Mouse (Mus musculus) telencephalon, adult 2 months (tissue): ENCODE results near the gene Trmt11.
"Not testable (repeated sequence)": the region's sequence is repeated elsewhere in the genome, so short reads cannot be mapped to it uniquely, and the experiment has no call there.

Experiments used
- DNase-seq: peaks from one replicate; pipeline ENCODE4 v3.0.0-alpha.2; 2011; ENCODE audit warnings: low read depth, low spot score

Trmt11 gene

GRCm38 (mm10) chr10:30600542-30600966, at the start of gene Trmt11:
Gene Trmt11 (minus strand): TSS chr10:30600749.
- peak; percentile 86 for DNase-seq

- no peak for DNase-seq
Observed at GRCm38 (mm10) chr10:30647681-30648080, 47.1 kb upstream of the Trmt11 start.

- DNase-seq: no peak
Observed at GRCm38 (mm10) chr10:30638216-30638615, 37.7 kb upstream of the Trmt11 start.

DNA sequence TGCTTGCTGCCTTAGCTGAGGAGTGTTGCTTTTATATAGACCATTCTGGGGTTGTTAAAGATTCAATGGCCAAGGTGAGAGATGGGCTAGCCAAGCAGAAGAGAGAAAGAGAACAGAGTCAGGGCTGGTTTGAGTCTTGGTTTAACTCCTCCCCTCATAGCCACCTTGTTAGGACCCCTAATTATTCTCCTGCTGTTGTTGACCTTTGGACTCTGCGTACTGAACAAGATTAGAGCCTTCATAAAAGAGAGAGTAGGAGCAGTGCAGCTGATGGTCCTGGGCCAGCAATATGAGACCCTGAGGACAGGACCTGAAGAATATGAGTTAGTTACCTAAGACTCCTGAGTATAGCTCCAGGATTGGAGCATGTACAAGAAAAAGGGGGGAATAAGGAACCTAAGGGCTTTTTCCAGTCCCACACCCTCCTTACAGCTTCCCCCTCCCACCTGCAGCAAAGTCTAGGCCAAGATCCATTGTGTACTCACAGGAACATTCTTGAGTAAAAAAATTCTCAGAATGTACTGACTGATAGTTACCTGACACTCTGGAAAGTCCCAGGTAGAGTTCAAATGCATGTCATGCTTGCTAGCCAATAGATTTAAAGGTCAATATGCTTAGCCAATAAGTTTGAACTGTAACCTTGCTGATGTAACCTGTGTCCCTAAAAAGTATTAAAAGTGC, 36.1 kb upstream of the Trmt11 start:
- DNase-seq: not testable (repeated sequence)

DNA sequence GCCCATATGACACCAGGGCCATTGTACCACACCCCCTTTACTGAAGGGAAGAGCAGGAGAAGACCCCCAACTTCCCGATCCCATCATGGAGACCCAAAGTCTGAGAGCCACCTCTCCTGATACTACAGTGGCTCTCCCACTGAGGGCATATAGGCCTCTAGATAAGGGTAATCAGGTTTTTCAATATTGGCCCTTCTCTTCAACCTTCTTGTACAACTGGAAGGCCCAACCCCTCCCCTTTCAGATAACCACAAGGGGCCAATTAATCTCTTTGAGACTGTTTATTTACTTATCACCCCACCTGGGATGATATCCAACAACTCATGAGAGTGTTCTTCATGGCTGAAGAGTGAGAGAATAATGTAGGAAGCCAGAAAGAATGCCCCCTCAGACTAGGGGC, 32.2 kb upstream of the Trmt11 start:
- DNase-seq: no peak

DNA sequence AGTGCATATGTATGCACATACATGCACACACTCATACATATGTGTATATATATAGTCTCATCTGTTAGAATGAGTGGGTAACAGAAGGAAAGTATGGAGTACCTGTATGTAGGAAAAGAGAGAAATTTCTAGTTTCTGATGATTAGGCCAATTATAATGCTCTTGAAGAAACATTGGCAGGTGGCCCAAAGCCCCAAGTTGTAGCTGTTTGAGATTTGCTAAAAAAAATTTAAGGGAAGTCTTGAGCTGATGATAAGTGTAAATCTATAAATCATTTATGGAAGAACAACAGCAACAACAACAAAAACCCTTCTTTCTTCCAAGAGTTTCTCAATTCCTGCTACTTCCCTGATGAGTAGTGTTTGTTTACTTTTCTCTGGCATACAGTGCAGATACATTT, 29.4 kb upstream of the Trmt11 start:
- no peak for DNase-seq

- no peak for DNase-seq
Observed at GRCm38 (mm10) chr10:30629513-30629912, 29.0 kb upstream of the Trmt11 start, which contains the start of gene Hint3. Gene Hint3 (minus strand): TSS chr10:30629632.

- not testable (repeated sequence) for DNase-seq
Observed at GRCm38 (mm10) chr10:30628444-30628843, 27.9 kb upstream of the Trmt11 start.

DNA sequence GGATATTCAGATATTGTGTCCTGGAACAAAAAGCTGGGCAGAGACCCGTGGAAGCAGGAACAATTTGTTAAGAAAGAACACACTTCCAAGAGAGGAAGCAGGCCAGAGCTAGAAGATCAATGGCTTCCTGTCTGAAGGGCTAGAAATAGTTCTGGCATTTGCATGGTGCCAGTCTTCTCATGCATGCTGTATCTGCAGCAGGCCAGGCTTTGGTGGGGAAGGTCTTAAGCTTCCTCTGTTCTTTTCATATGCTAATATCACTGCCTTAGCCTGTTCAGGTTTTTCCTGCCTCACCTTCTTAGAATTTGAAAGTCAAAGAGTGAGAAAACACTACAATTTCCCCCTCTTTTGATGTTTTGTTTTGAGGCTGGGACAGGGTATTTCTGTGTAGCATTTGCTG, 27.0 kb upstream of the Trmt11 start:
- DNase-seq: no peak

DNA sequence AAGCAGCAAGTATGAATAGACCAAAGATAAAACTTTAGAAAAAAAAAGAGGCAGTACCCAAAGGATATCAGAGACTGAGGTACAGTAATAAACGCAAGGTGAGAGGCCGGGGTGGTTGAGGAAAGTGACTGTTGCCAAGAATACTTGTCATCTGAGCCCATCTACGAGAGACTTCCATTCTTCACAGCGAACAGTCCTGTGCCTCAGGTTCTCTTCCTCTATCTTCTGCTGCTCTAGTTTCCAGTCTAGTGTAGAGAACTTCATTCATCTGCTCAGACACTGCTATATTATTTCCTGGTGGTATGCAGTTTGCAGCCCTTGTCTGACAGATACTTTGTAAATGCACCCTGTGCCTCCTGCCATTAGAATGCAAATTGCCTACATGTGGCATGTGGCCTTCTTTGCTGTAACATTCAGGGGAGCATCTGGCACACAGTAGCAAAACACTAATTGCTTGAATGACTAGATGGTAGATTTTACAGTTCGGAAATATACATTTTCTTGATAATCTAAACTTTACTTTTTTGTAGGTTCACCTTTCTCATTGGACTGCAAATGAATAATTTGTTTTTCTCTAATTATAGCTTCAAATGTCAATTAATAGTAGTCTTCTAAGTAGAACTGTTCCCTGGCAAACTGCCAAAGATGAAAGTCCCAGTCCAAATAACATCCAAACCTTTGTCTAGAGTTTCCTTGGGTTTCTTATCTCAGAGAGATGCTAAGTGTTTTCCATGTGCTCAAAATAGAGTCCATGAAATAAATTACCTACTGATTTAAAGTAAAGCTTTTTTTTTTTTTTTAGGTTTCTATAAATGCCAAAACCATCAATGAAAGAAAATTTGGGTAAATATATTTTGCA, 23.8 kb upstream of the Trmt11 start:
- no peak for DNase-seq

DNA sequence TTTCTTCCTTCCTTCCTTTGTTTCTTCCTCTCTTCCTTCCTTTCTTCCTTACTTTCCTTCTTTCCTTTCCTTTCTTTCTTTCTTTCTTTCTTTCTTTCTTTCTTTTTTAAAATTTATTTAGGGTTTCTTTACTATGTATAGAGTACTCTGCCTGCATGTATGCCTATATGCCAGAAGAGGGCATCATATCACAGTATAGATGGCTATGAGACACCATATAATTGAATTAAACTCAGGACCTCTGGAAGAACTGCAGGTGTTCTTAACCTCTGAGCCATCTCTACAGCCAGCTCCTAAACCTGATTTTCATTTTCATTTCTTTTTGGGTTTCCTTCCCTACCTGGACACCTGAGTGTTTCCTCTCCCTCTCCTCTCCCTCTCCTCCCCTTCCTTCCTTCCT, 22.4 kb upstream of the Trmt11 start:
- DNase-seq: no peak

DNA sequence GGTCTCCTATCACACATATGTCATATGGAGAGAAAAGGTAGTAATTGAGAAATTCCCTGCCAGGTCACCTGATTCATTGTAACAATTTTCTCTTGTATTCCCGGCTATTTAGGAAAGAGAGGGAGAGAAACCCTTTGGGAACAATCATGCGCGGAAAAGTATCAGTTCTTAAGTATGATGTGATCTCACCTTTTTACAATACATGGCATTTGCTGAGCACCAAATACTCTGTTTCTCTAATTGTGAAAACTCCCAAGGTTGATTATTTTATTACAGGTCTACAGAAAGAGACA, 18.3 kb upstream of the Trmt11 start:
- no peak for DNase-seq

DNA sequence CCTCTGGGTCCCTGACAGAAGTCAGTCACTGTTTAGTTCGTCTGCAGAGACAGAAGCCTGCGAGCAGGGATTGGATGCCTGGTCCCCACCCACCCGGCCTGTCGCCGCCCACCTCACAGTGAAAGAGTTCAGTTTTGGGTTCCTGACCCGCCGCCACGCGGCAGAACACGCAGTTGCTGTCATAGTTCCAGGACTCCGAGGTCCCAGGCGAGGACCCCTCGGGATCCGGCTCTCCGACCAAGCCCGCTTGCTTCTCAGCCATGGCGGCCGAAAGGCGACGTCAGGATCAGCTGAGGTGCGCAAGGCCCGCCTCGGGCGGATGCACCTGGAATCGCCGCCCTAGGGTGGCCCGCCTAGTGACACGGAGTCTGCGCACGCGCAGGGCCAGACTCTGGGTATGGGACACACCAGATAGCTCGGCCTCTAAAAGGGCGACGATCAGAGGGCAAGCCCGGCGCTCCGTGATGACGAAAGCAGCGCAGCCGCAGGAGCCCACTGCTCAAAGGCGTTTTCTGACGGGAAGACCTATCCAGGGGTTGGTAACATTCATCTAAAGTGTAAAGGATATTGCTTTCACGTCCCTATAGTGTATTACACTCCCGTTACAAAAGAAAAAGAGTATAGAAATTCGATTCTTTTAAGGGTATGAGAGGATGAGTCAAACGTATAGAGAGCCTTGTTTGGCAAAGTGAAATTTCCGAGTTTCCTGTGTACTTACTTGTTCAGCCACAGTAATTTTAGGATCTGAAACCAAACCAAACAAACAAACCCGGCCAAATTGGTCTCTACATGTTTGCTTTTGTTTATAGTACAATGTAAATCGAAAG, 17.8 kb upstream of the Trmt11 start:
- peak; percentile 98 for DNase-seq

DNA sequence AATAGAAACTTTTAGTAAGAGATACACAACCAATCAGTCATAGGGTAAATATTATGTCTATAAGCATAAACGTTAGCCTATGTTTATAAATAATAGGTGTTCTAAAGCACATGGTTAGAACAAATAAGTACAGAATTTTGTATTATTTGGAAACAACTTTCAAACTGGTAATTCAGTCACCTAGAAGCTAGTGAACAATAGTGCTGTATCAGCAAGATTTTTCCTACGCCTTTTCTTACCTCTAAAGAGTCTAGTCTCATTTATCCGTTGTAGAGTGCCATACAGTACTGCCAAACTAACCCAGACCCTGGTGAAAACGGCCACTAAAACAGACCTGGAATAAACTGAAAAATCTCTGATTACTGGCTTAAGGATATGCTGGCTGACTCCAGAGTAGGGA, 12.5 kb upstream of the Trmt11 start:
- DNase-seq: no peak

GRCm38 (mm10) chr10:30609614-30610013, 9.1 kb upstream of the Trmt11 start:
- no peak for DNase-seq

DNA sequence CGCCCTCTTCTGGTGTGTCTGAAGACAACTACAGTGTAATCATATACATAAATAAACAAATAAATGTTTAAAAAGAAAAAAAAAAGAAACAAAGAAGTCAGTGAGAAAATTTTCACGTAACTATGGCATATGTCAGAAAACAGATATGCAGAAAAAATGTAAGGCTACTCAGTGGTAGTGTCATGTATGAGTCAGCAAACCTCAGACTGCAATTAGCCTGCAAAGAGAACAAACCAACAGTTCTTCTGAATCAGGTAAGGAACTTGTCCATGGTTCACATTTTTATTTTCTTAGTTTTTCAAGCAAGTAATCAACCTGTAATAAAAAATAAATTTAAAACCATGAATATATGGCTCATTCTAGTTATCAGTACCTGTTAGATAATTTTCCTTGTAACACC, 7.6 kb upstream of the Trmt11 start:
- no peak for DNase-seq

DNA sequence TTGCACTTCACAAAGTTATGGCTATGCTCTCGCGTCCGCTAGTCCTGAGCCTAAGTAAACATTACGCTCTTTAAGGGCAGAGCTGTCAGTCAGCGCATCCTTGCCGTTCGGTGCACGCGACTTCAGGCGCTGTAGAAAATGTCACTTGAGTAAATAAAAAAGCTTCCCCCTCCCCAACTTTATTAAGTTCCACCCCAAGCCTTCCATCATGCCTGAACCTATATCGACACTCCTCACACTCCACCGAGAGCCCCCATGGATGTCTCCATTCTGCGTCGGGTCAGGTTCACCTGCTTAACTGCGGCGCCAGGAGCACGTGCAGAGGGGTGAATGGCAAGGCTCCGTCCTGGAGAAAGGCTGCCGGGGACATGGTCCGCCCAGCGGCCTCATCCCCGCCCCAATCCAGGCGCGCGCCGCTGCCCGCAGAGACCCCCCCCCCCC, 435 bp downstream of the Trmt11 start:
- no peak for DNase-seq

GRCm38 (mm10) chr10:30587037-30587436, 13.5 kb downstream of the Trmt11 start:
- peak; percentile 43 for DNase-seq

DNA sequence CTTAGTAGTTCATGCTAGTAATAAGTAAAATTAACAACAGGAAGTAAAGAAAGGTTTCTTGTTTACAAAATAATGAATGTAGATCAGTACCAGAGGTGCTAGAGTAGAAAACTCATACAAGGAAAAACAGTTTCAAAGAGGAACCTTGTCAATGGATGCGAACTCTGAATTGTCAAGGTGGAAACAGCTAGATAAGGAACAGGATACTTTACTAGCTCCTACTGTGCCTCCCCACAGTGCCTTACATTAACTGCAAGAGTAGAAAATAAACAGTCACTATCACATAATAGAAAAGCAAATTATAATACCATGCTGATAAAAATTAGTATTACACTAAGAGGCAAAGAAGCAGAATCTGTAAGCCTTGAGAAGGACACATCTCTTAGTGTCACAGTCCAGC, 14.9 kb downstream of the Trmt11 start:
- DNase-seq: no peak

DNA sequence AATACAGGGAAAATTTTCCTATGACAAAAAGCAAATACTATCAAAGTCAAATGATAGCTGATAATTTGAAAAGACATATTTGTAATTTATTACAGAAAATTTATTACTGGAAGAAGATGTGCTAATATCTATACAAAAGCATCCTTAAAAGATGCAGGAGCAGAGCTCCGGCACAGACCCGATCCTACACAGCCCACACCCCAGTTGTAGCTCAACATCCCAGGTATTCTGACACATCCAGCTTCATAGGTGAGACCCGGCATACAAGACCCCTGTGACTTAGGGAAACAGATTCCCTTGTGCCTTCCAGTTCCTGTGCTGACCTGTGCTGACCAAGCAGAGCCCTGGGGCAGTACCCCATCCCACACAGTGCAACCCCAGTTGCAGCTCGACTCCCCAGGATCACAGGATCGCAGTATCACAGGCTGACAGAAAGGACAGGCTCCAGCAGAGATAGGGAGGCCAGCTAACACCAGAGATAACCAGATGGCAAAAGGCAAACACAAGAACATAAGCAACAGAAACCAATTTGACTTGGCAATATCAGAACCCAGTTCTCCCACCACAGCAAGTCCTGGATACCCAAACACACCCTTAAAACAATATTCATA, 22.8 kb downstream of the Trmt11 start:
- no peak for DNase-seq

DNA sequence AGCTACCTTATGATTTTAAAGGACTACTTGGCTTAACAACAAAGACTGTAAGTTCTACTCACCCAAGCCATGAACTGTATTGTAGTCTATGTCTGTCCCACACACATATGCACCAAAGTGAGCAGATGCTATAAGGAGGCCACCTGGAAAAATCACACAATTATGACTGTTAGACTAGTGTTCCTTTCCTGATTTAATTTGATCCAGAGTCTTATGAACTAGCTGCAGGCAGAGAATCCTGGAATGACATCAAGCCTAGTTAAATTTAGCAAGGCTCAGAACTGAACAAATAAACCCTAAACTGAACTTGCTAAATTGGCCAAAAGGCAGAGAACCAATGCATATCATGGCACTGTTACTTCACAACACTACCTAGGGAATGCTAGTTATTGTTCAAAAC, 34.2 kb downstream of the Trmt11 start:
- DNase-seq: peak; percentile 36

DNA sequence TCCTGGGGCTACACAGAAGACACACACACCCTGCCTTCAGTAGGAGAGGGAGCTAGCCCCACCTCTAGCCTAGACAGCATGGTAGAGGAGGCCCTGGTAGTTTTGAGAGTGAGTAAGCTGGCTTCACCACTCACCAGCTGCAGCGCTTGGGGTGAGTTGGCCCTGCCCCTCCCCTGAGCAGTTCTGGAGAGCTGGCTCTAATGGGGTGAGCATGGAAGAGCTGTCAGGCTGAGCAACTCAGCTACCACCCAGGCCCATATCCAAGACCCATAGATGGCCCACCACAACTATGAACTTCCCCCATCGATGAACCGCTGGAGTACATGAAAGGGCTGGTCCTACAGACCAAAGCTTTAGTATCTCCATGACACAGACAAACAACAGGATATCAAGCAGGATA, 35.9 kb downstream of the Trmt11 start:
- DNase-seq: no peak
